Mouse (Mus musculus) liver, embryonic 14.5 days (tissue): ENCODE measurements around the gene Tmem232. TPM values are rescaled to one million over a fixed set of nuclear protein-coding genes. Genes with fewer than 3 reads are reported as not detected.
"Not testable (repeated sequence)": the region's sequence is repeated elsewhere in the genome, so short reads cannot be mapped to it uniquely, and the experiment has no call there.

Experiments
- ATAC-seq: fragments of 200-750 bp; cut with Nextera tagmentation; 2 replicates; pipeline ENCODE4 v1.8.0; 2017; ENCODE audit warnings: moderate number of reproducible peaks, mild to moderate bottlenecking, moderate library complexity; ENCODE audit not compliant: insufficient read depth
- DNase-seq, 3 experiments: peaks; one replicate each; pipeline ENCODE4 v3.0.0-alpha.2; 2012 to 2013; ENCODE audit warnings: low read depth in 3 of 3, low spot score in 3 of 3
- H3K27ac ChIP-seq: fragments of 300-500 bp; sonication (generic); 2 replicates; pipeline ENCODE4 v1.5.1; 2014; ENCODE audit warnings: moderate library complexity, mild to moderate bottlenecking, control low read depth, inconsistent platforms
- H3K27me3 ChIP-seq: fragments of 300-500 bp; sonication (generic); 2 replicates; pipeline ENCODE4 v1.6.1; 2014; ENCODE audit warnings: mild to moderate bottlenecking, low read length, moderate library complexity; ENCODE audit not compliant: control insufficient read depth, insufficient read depth
- H3K36me3 ChIP-seq: fragments of 300-500 bp; sonication (generic); replicated peaks from 2 replicates; pipeline ENCODE4 v1.6.1; 2014; ENCODE audit warnings: low read depth; ENCODE audit not compliant: control insufficient read depth, insufficient read depth
- H3K4me1 ChIP-seq, 2 experiments: fragments of 200-500 bp in 1 of 2; fragments of 300-500 bp in 1 of 2; sonication (generic) in 1 of 2; replicated peaks; 2 replicates each; pipeline ENCODE4 v1.6.1; 2012 to 2014; ENCODE audit warnings: antibody characterized with exemption in 1 of 2, inconsistent platforms in 1 of 2, low read length in 1 of 2; ENCODE audit not compliant: control insufficient read depth in 2 of 2, insufficient read depth in 2 of 2
- H3K4me2 ChIP-seq: fragments of 300-500 bp; sonication (generic); 2 replicates; pipeline ENCODE4 v1.6.1; 2014; ENCODE audit warnings: low read depth, mild to moderate bottlenecking, control low read depth, moderate library complexity
- H3K4me3 ChIP-seq, 2 experiments: fragments of 200-500 bp in 1 of 2; fragments of 300-500 bp in 1 of 2; sonication (generic) in 1 of 2; 2 replicates each; pipeline ENCODE4 v1.5.1; 2012 to 2014; ENCODE audit warnings: low read depth in 2 of 2, low read length in 2 of 2, mild to moderate bottlenecking in 2 of 2, control low read depth in 1 of 2, inconsistent platforms in 1 of 2, moderate library complexity in 1 of 2; ENCODE audit not compliant: insufficient read depth in 1 of 2
- H3K9ac ChIP-seq: fragments of 300-500 bp; sonication (generic); replicated peaks from 2 replicates; pipeline ENCODE4 v1.6.1; 2014; ENCODE audit warnings: mild to moderate bottlenecking, control low read depth, moderate library complexity
- H3K9me3 ChIP-seq: fragments of 300-500 bp; sonication (generic); 2 replicates; pipeline ENCODE4 v1.6.1; 2016; ENCODE audit warnings: low read length, mixed read lengths; ENCODE audit not compliant: control insufficient read depth
- CTCF ChIP-seq: IDR thresholded peaks from 2 replicates; pipeline ENCODE4 v1.5.1; 2016; ENCODE audit warnings: antibody characterized with exemption, low read depth, control low read depth
- EP300 ChIP-seq: IDR thresholded peaks from 2 replicates; pipeline ENCODE4 v1.6.1; 2016; ENCODE audit warnings: antibody characterized with exemption, low read depth
- WGBS: fragments of 180-500 bp; shearing (Covaris S2); extraction: QIAGEN DNeasy Blood & Tissue Kit; methylation state at CpG from one replicate; pipeline ENCODE4 v1.1.7; 2014; ENCODE audit not compliant: insufficient replicate concordance; 5-methylcytosine and 5-hydroxymethylcytosine counted together
- polyA plus RNA-seq, 2 experiments: library from polyadenylated mRNA; depleted of rRNA in 1 of 2; stranded (reverse) in 1 of 2; unstranded in 1 of 2; fragments of >200 nt; fragmentation: Nextera tagmentation in 1 of 2; extraction: Ambion mirVana in 1 of 2; gene quantifications; 2 replicates each; pipeline versions ENCODE4 v1.2.1 to v1.2.3; 2012 to 2014

The Tmem232 gene
- polyA plus RNA-seq, 2 experiments = not detected

GRCm38 (mm10) chr17:65450818-65451217 is 89.8 kb downstream of the Tmem232 start:
- H3K4me1 ChIP-seq = no peaks in the 10 kb centered on the region
- DNase-seq (no peak), ATAC-seq (no peak)
- H3K9me3 ChIP-seq = no peaks in the 10 kb centered on the region
- no peaks in the 10 kb centered on the region for H3K27me3 ChIP-seq
- no peaks in the 10 kb centered on the region for H3K36me3 ChIP-seq
- no peak for TF ChIP-seq EP300
- TF ChIP-seq CTCF = no peak
- no peak overlapping the region for H3K9ac ChIP-seq
- H3K27ac ChIP-seq = no peak overlapping the region
- H3K4me2 ChIP-seq = no peak overlapping the region
- no peak overlapping the region for H3K4me3 ChIP-seq

- H3K9me3 ChIP-seq, ATAC-seq, DNase-seq, H3K9ac ChIP-seq, H3K4me1 ChIP-seq, H3K4me2 ChIP-seq, H3K36me3 ChIP-seq, H3K4me3 ChIP-seq, H3K27ac ChIP-seq, H3K27me3 ChIP-seq: not testable (repeated sequence)
- 70% methylated on average over 12 of the region's 12 CpGs for WGBS
These were observed 102.7 kb downstream of the Tmem232 start for GRCm38 (mm10) chr17:65437906-65438305.

GRCm38 (mm10) chr17:65419124-65419523 is 121.5 kb downstream of the Tmem232 start:
- H3K36me3 ChIP-seq = no peaks in the 10 kb centered on the region
- TF ChIP-seq EP300 = no peak
- no peak for TF ChIP-seq CTCF
- H3K9ac ChIP-seq = no peak overlapping the region
- DNase-seq (no peak), ATAC-seq (no peak)
- no peak overlapping the region for H3K27ac ChIP-seq
- H3K9me3 ChIP-seq = no peaks in the 10 kb centered on the region
- H3K4me1 ChIP-seq = no peaks in the 10 kb centered on the region
- no peak overlapping the region for H3K4me2 ChIP-seq
- H3K4me3 ChIP-seq = no peak overlapping the region
- no peaks in the 10 kb centered on the region for H3K27me3 ChIP-seq

GRCm38 (mm10) chr17:65405309-65405708 is 135.3 kb downstream of the Tmem232 start:
- 63% methylated on average over 9 of the region's 9 CpGs for WGBS
- Histone ChIP-seq H3K4me3 (no peak overlapping the region), H3K36me3 (no peaks in the 10 kb centered on the region), H3K9ac (no peak overlapping the region), H3K9me3 (no peaks in the 10 kb centered on the region), H3K4me1 (no peaks in the 10 kb centered on the region), H3K27ac (no peak overlapping the region), H3K27me3 (no peaks in the 10 kb centered on the region), H3K4me2 (no peak overlapping the region)
- DNase-seq (no peak), ATAC-seq (no peak)
- TF ChIP-seq EP300 = no peak
- no peak for TF ChIP-seq CTCF

GRCm38 (mm10) chr17:65400914-65401313 is 139.7 kb downstream of the Tmem232 start:
- no peak overlapping the region for H3K27ac ChIP-seq
- 50% methylated on average over 1 of the region's 1 CpGs for WGBS
- no peak overlapping the region for H3K9ac ChIP-seq
- H3K9me3 ChIP-seq = no peaks in the 10 kb centered on the region
- H3K4me1 ChIP-seq = no peaks in the 10 kb centered on the region
- no peak overlapping the region for H3K4me2 ChIP-seq
- no peak overlapping the region for H3K4me3 ChIP-seq
- no peak for ATAC-seq
- TF ChIP-seq EP300 (no peak), CTCF (no peak)
- DNase-seq = no peak
- no peaks in the 10 kb centered on the region for H3K36me3 ChIP-seq
- no peaks in the 10 kb centered on the region for H3K27me3 ChIP-seq

GRCm38 (mm10) chr17:65384411-65384962 is 156.1 kb downstream of the Tmem232 start:
- H3K36me3 ChIP-seq = no peaks in the 10 kb centered on the region
- H3K27me3 ChIP-seq = no peaks in the 10 kb centered on the region
- H3K4me1 ChIP-seq = no peaks in the 10 kb centered on the region
- H3K4me2 ChIP-seq = no peak overlapping the region
- 50% methylated on average over 9 of the region's 9 CpGs for WGBS
- H3K9ac ChIP-seq = no peak overlapping the region
- no peak overlapping the region for H3K4me3 ChIP-seq
- ATAC-seq (no peak), DNase-seq (no peak)
- no peaks in the 10 kb centered on the region for H3K9me3 ChIP-seq
- no peak for TF ChIP-seq EP300
- TF ChIP-seq CTCF = no peak
- no peak overlapping the region for H3K27ac ChIP-seq
